Mouse (Mus musculus) erythroblast, embryonic 14.5 days (primary cell): ENCODE results near the gene Dgkh.

Source experiments
- GATA1 ChIP-seq: IDR thresholded peaks from 2 replicates; pipeline ENCODE4 v1.6.1; 2012; ENCODE audit warnings: low read length, inconsistent platforms, mixed read lengths
- TAL1 ChIP-seq: IDR thresholded peaks from 3 replicates; pipeline ENCODE4 v1.6.1; 2012; ENCODE audit warnings: low read length, inconsistent platforms, mixed read lengths

- TF ChIP-seq GATA1 (no peak), TAL1 (no peak)
These were observed 40.6 kb downstream of the Dgkh start for GRCm38 (mm10) chr14:78691926-78692487.
